Mouse (Mus musculus) CD4-positive naive resting alpha-beta T cell, adult 76 days (primary cell): Measurements from ENCODE around the gene Gabrp. TPM values are rescaled to one million over a fixed set of nuclear protein-coding genes. Genes with fewer than 3 reads are reported as not detected.

Experiments used
- total RNA-seq: library from RNA; stranded (reverse); gene quantifications from one replicate; pipeline ENCODE4 v1.2.4, GENCODE M21; 2023

Gabrp gene
- not detected for total RNA-seq

GRCm38 (mm10) chr11:33578859-33579258 is at the start of gene Gabrp:
TSS of gene Gabrp (minus strand) at chr11:33578959.

DNA sequence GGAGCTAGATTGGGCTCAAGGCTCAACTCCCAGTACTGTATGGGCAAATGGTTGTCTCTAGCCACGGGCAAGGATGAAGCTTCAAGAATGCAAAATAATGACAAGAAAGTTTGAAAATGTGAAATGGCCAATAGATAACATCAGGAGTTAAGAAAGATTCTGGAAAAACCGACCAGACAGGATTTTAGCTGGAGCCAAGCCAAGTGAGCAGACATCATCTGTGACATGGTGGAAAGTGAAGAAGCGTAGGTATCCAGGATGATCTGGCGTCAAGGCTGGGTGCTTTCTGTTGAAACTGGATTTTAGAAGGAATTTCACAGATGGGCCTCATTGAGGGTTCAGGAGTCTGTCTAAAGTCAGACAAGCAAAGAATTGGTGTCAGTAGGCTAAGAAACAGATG is 20.2 kb upstream of the Gabrp start, which contains the start of gene D130052B06Rik:
D130052B06Rik (plus strand) TSS at position 317 of the 400 bp plus-strand sequence.

GRCm38 (mm10) chr11:33513376-33513991 is 65.3 kb downstream of the Gabrp start, which contains the start of gene Ranbp17:
TSS of gene Ranbp17 (minus strand) at chr11:33513746.

Other genes with a start within 250 kb of the Gabrp start
- gene Ranbp17, start 65.2 kb downstream of the Gabrp start, total RNA-seq: not detected
- not detected for gene D130052B06Rik, start 20.3 kb upstream of the Gabrp start, total RNA-seq